Comparison of ENCODE assay signal across 8 mouse cellular contexts in genomic region chr12:110277965-110278307, GRCm38 (mm10). TPM values are rescaled to one million over a fixed set of nuclear protein-coding genes. Genes with fewer than 3 reads are reported as not detected.
DNase-seq lines count a peak whose midpoint lies in the region; ATAC-seq and TF ChIP-seq lines count a peak whose summit lies in the region.

No protein-coding gene starts in this region.

- H3K27ac ChIP-seq in gastrocnemius, adult 2 months: peak overlapping the region; percentile 38; the same call in 1 of the 2 replicates
- no peak overlapping the region for H3K27ac ChIP-seq in forebrain, embryonic 13.5 days
- H3K27ac ChIP-seq in stomach, embryonic 14.5 days (ENCODE audit: low read length): no peak overlapping the region

- peak overlapping the region; percentile 48; the same call in 1 of the 2 replicates for H3K9ac ChIP-seq in forebrain, embryonic 13.5 days
- H3K9ac ChIP-seq in stomach, embryonic 14.5 days (replicated peaks; ENCODE audit: low read depth, low read length): no peak overlapping the region; the same call in 1 of the 2 replicates

- H3K4me1 ChIP-seq in forebrain, embryonic 13.5 days: peaks cover 18% of the 10 kb centered on the region
- no peaks in the 10 kb centered on the region for H3K4me1 ChIP-seq in lung, adult 2 months (ENCODE audit: control insufficient read depth, insufficient read depth, low read length)
- 0 out of 2 replicates have a peak, but pooled peaks cover 7% of the 10 kb centered on the region for H3K4me1 ChIP-seq in stomach, embryonic 14.5 days (ENCODE audit: control insufficient read depth, insufficient read depth, low read length)

- no peak for TF ChIP-seq POLR2A in lung, adult 2 months (IDR thresholded peaks at IDR 0.05; ENCODE audit: borderline replicate concordance, extremely low read depth, low read depth, low read length)

- H3K4me2 ChIP-seq in forebrain, embryonic 13.5 days: peak overlapping the region; percentile 68
- H3K4me2 ChIP-seq in stomach, embryonic 14.5 days (replicated peaks; ENCODE audit: low read depth, low read length): peak overlapping the region; percentile 79

- peak; percentile 46 for DNase-seq in gastrocnemius, adult 2 months
- no peak for DNase-seq in gastrocnemius, postnatal 25 days
- DNase-seq in kidney, adult 11 months: peak; percentile 19
- peak; percentile 14 for DNase-seq in lung, adult 2 months
- no peak for DNase-seq in right cerebral cortex, postnatal 10 days (ENCODE audit: low spot score in 2 of 2)
- no peak for DNase-seq in layer of hippocampus, postnatal 14 days (ENCODE audit: low spot score in 2 of 2)

- H3K9me3 ChIP-seq in forebrain, embryonic 13.5 days (replicated peaks): no peaks in the 10 kb centered on the region
- H3K9me3 ChIP-seq in stomach, embryonic 14.5 days (ENCODE audit: control insufficient read depth, low read depth, low read length): no peaks in the 10 kb centered on the region

- intact Hi-C loops in gastrocnemius, adult 2 months (cut with DNase I): no loop called here

- 0 out of 2 replicates have a peak, but pooled peaks have one; percentile 20 for ATAC-seq in forebrain, embryonic 13.5 days
- ATAC-seq in stomach, embryonic 14.5 days (ENCODE audit: insufficient number of reproducible peaks, insufficient read depth, low FRiP score, low read depth): no peak

- H3K4me3 ChIP-seq in gastrocnemius, adult 2 months: peak overlapping the region; percentile 60
- peak overlapping the region; percentile 46 for H3K4me3 ChIP-seq in forebrain, embryonic 13.5 days
- no peak overlapping the region for H3K4me3 ChIP-seq in lung, adult 2 months (replicated peaks; ENCODE audit: extremely low read depth, low read depth, low read length)
- H3K4me3 ChIP-seq in stomach, embryonic 14.5 days (ENCODE audit: low read depth, low read length): peak overlapping the region; percentile 38

- under 1% methylated on average over 28 of the region's 58 CpGs for WGBS in forebrain, embryonic 13.5 days
- 1% methylated on average over 56 of the region's 58 CpGs for WGBS in lung, adult 2 months
- under 1% methylated on average over 52 of the region's 58 CpGs for WGBS in stomach, embryonic 14.5 days

- peaks cover 90% of the 10 kb centered on the region for H3K27me3 ChIP-seq in forebrain, embryonic 13.5 days
- peaks cover 68% of the 10 kb centered on the region for H3K27me3 ChIP-seq in stomach, embryonic 14.5 days (ENCODE audit: control insufficient read depth, insufficient read depth, low read length)

- TF ChIP-seq CTCF in gastrocnemius, adult 2 months (IDR thresholded peaks at IDR 0.05): peak; percentile 32
- TF ChIP-seq CTCF in lung, adult 2 months (IDR thresholded peaks at IDR 0.05; ENCODE audit: insufficient read depth, low read length): no peak

- H3K36me3 ChIP-seq in forebrain, embryonic 13.5 days (ENCODE audit: poor library complexity, severe bottlenecking): no peaks in the 10 kb centered on the region
- H3K36me3 ChIP-seq in stomach, embryonic 14.5 days (ENCODE audit: control insufficient read depth, insufficient read depth, low read length): no peaks in the 10 kb centered on the region

RNA-seq across cellular contexts. Expression of gene Dio3, which starts 0.9 kb away (rescaled TPM):
- under 1 TPM in 1 of 2 experiments, not detected in 1; 0.43 TPM for total RNA-seq in gastrocnemius, adult 2 months (2021)
- under 1 TPM in 1 of 2 experiments, not detected in 1; 0.21 TPM for total RNA-seq in gastrocnemius, postnatal 25 days (2021)
- 2.9 and 3.1 TPM in 2 replicates for polyA plus RNA-seq in forebrain, embryonic 13.5 days (2015; fragmentation: Nextera tagmentation; extraction: Ambion mirVana)
- polyA plus RNA-seq in lung, adult 2 months (2012; rRNA removed): 0.22 and 0.25 TPM in 2 replicates
- polyA plus RNA-seq in stomach, embryonic 14.5 days (2014; fragmentation: Nextera tagmentation; extraction: Ambion mirVana): 0.39 and 0.45 TPM in 2 replicates
- total RNA-seq in layer of hippocampus, postnatal 14 days (2021): 1 to 10 TPM; 1.9 to 3.6 TPM

Comparison
In these comparisons a context has a peak if more than half of its experiments do, and no peak if none do; other contexts are left out.
1. DNase-seq: peak in gastrocnemius, adult 2 months (single experiment), kidney, adult 11 months (single experiment) and lung, adult 2 months (single experiment); none in gastrocnemius, postnatal 25 days (single experiment), right cerebral cortex, postnatal 10 days (0 of 2) and layer of hippocampus, postnatal 14 days (0 of 2).